In genomic region chr7:70408814-70409213, GRCm38 (mm10) we compare ENCODE assay signal across 26 mouse cellular contexts. TPM values are rescaled to one million over a fixed set of nuclear protein-coding genes. Genes with fewer than 3 reads are reported as not detected.
"Had no signal": no experiment of that assay in that cellular context is flagged by ENCODE, and none has a peak within 500 bp of the region (broad histone marks: within the 10 kb centered on the region; RNA-seq: fewer than 3 reads in every experiment).

No protein-coding gene starts in this region.

- ATAC-seq: hindbrain, embryonic 16.5 days; inflammation-experienced regulatory T-cells, adult 6 months; intestine, embryonic 15.5 days; intestine, postnatal 0 days; liver, postnatal 0 days had no signal

- H3K4me2 ChIP-seq: heart, embryonic 11.5 days; heart, embryonic 13.5 days; heart, embryonic 15.5 days; hindbrain, embryonic 12.5 days; hindbrain, embryonic 14.5 days; intestine, embryonic 15.5 days; limb, embryonic 12.5 days; liver, embryonic 13.5 days; liver, embryonic 15.5 days had no signal

- H3K27ac ChIP-seq: heart, embryonic 13.5 days; heart, embryonic 15.5 days; hindbrain, embryonic 10.5 days; hindbrain, embryonic 12.5 days; hindbrain, embryonic 14.5 days; intestine, embryonic 15.5 days; layer of hippocampus, adult 2 months; left cerebral cortex, adult 2 months; limb, embryonic 10.5 days; limb, embryonic 12.5 days; liver, embryonic 13.5 days; liver, embryonic 15.5 days had no signal

- H3K27me3 ChIP-seq: heart, embryonic 13.5 days; heart, embryonic 15.5 days; hindbrain, embryonic 12.5 days; intestine, embryonic 15.5 days; limb, embryonic 12.5 days; liver, embryonic 13.5 days; liver, embryonic 15.5 days had no signal

- H3K4me3 ChIP-seq: heart, embryonic 13.5 days; heart, embryonic 15.5 days; hindbrain, embryonic 10.5 days; hindbrain, embryonic 12.5 days; intestine, embryonic 15.5 days; layer of hippocampus, adult 2 months; left cerebral cortex, adult 2 months; limb, embryonic 10.5 days; limb, embryonic 12.5 days; liver, embryonic 13.5 days; liver, embryonic 15.5 days had no signal

- DNase-seq: gastrocnemius, postnatal 25 days; heart, postnatal 4 days; kidney, adult 18-20 months; kidney, adult 8-10 months; kidney, postnatal 10 days; kidney, postnatal 25 days; kidney, postnatal 4 days; liver; liver, embryonic 13.5 days; liver, postnatal 0 days had no signal

- H3K9me3 ChIP-seq: heart, embryonic 13.5 days; heart, embryonic 15.5 days; hindbrain, embryonic 10.5 days; hindbrain, embryonic 12.5 days; intestine, embryonic 15.5 days; limb, embryonic 10.5 days; limb, embryonic 12.5 days; liver, embryonic 15.5 days had no signal

- H3K9ac ChIP-seq: heart, embryonic 13.5 days; heart, embryonic 15.5 days; hindbrain, embryonic 12.5 days; hindbrain, embryonic 14.5 days; intestine, embryonic 15.5 days; limb, embryonic 12.5 days; liver, embryonic 13.5 days; liver, embryonic 15.5 days; liver, postnatal 0 days had no signal

- H3K36me3 ChIP-seq: heart, embryonic 15.5 days; intestine, embryonic 15.5 days; liver, embryonic 13.5 days; liver, embryonic 15.5 days had no signal

- H3K4me1 ChIP-seq: hindbrain, embryonic 10.5 days; hindbrain, embryonic 12.5 days; intestine, embryonic 15.5 days; liver, embryonic 13.5 days; liver, embryonic 15.5 days had no signal

RNA-seq across cellular contexts. Expression of gene Nr2f2, which starts 42.3 kb away (rescaled TPM):
- total RNA-seq: granulocyte monocyte progenitor cell, adult 5-6 weeks had no signal
